ENCODE assay signal across 8 mouse cellular contexts in the genomic region with DNA sequence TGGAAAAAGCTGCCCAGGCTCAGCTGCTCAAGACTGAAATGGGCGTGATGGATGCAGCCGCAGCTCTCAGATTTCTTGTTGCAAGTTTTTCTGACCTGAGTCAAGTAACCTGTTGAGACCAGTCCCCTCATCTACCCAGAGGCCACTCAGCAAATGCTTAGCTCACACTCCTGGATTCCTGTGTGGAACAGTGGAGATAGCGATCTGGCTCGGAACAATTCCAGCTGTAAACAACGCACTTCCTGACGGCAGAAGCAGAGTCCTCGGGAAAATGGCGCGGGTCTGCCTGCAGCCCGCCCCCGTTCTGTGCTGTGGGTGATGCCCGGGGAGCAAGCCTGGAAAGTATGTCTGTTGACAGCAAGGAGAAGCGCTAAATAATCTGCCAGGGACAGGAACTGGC.
DNase-seq lines count a peak whose midpoint lies in the region; ATAC-seq and TF ChIP-seq lines count a peak whose summit lies in the region.

No protein-coding gene starts in this region.

- H3K4me1 ChIP-seq in embryonic facial prominence, embryonic 12.5 days: no peaks in the 10 kb centered on the region
- peaks cover 15 to 24% of the 10 kb centered on the region in 2 experiments for H3K4me1 ChIP-seq in heart, embryonic 14.5 days (ENCODE audit: control insufficient read depth in 2 of 2, insufficient read depth in 2 of 2, low read length in 2 of 2)
- H3K4me1 ChIP-seq in kidney, postnatal 0 days (replicated peaks; ENCODE audit: insufficient read depth, low read length): peaks cover 15% of the 10 kb centered on the region; the same call in 1 of the 2 replicates

- 14% methylated on average over 13 of the region's 13 CpGs for WGBS in embryonic facial prominence, embryonic 12.5 days
- WGBS in heart, embryonic 14.5 days: 7% methylated on average over 13 of the region's 13 CpGs
- WGBS in kidney, postnatal 0 days: 5% methylated on average over 13 of the region's 13 CpGs

- H3K9me3 ChIP-seq in embryonic facial prominence, embryonic 12.5 days: no peaks in the 10 kb centered on the region
- H3K9me3 ChIP-seq in heart, embryonic 14.5 days (ENCODE audit: control insufficient read depth, low read length): no peaks in the 10 kb centered on the region
- no peaks in the 10 kb centered on the region for H3K9me3 ChIP-seq in kidney, postnatal 0 days (replicated peaks; ENCODE audit: low read length)

- peak overlapping the region; percentile 46 for H3K4me2 ChIP-seq in embryonic facial prominence, embryonic 12.5 days (replicated peaks)
- peak overlapping the region; percentile 69 for H3K4me2 ChIP-seq in heart, embryonic 14.5 days (ENCODE audit: low read length)
- H3K4me2 ChIP-seq in kidney, postnatal 0 days (ENCODE audit: low read length): peak overlapping the region; percentile 52

- peak overlapping the region; percentile 22 for H3K4me3 ChIP-seq in embryonic facial prominence, embryonic 12.5 days
- H3K4me3 ChIP-seq in heart, embryonic 14.5 days (ENCODE audit: control insufficient read depth in 1 of 2, insufficient read depth in 1 of 2, low read depth in 1 of 2, low read length in 2 of 2): peak overlapping the region; percentile 34 to 45
- H3K4me3 ChIP-seq in kidney, postnatal 0 days (replicated peaks; ENCODE audit: low read depth, low read length): 0 out of 2 replicates have a peak overlapping the region, but pooled peaks have one; percentile 4

- ATAC-seq in embryonic facial prominence, embryonic 12.5 days (ENCODE audit: insufficient number of reproducible peaks, insufficient read depth, low FRiP score, low TSS enrichment): no peak
- ATAC-seq in heart, embryonic 14.5 days (ENCODE audit: insufficient number of reproducible peaks, insufficient read depth, low FRiP score, low read depth): 0 out of 2 replicates have a peak, but pooled peaks have one; percentile 45
- peak; percentile 57 for ATAC-seq in kidney, postnatal 0 days (replicated peaks; ENCODE audit: low FRiP score, low read depth)

- H3K27ac ChIP-seq in embryonic facial prominence, embryonic 12.5 days: peak overlapping the region; percentile 74
- peak overlapping the region; percentile 73 to 79 for H3K27ac ChIP-seq in heart, embryonic 14.5 days (replicated peaks in 1 of 2; ENCODE audit: control insufficient read depth in 1 of 2, insufficient read depth in 1 of 2, low read depth in 2 of 2, low read length in 2 of 2)
- peak overlapping the region; percentile 86 for H3K27ac ChIP-seq in kidney, postnatal 0 days

- no peaks in the 10 kb centered on the region for H3K36me3 ChIP-seq in embryonic facial prominence, embryonic 12.5 days
- no peaks in the 10 kb centered on the region for H3K36me3 ChIP-seq in heart, embryonic 14.5 days (ENCODE audit: control insufficient read depth, insufficient read depth, low read length)
- H3K36me3 ChIP-seq in kidney, postnatal 0 days (ENCODE audit: insufficient read depth, low read length): no peaks in the 10 kb centered on the region

- no peaks in the 10 kb centered on the region for H3K27me3 ChIP-seq in embryonic facial prominence, embryonic 12.5 days
- no peaks in the 10 kb centered on the region for H3K27me3 ChIP-seq in heart, embryonic 14.5 days (ENCODE audit: control insufficient read depth, insufficient read depth, low read length)
- no peaks in the 10 kb centered on the region for H3K27me3 ChIP-seq in kidney, postnatal 0 days (ENCODE audit: insufficient read depth, low read length)

- TF ChIP-seq CTCF in kidney, postnatal 0 days (IDR thresholded peaks at IDR 0.05; ENCODE audit: low read depth): no peak

- peak; percentile 68 for DNase-seq in MN1 (ENCODE audit: low spot score)
- DNase-seq in kidney, postnatal 0 days (ENCODE audit: low spot score): peak; percentile 80
- DNase-seq in lung, postnatal 4 days: peak; percentile 87 to 90
- peak; percentile 49 for DNase-seq in urinary bladder, postnatal 25 days (ENCODE audit: low spot score)
- no peak for DNase-seq in left cerebral cortex, adult 11 months (ENCODE audit: low spot score)
- DNase-seq in natural killer cell, adult 2 months (ENCODE audit: low spot score in 2 of 2): no peak

- peak overlapping the region; percentile 24; the same call in 1 of the 2 replicates for H3K9ac ChIP-seq in embryonic facial prominence, embryonic 12.5 days
- peak overlapping the region; percentile 65 for H3K9ac ChIP-seq in heart, embryonic 14.5 days (ENCODE audit: low read length)
- peak overlapping the region; percentile 41; the same call in 1 of the 2 replicates for H3K9ac ChIP-seq in kidney, postnatal 0 days (ENCODE audit: low read depth, low read length)

Comparison
In these comparisons a context has a peak if more than half of its experiments do, and no peak if none do; other contexts are left out.
1. DNase-seq: peak in MN1 (single experiment), kidney, postnatal 0 days (single experiment), lung, postnatal 4 days (2 of 2) and urinary bladder, postnatal 25 days (single experiment); none in left cerebral cortex, adult 11 months (single experiment) and natural killer cell, adult 2 months (0 of 2).
2. Peak in every context shown above with its lines, with median percentiles within 50 percentile points of each other: H3K27ac ChIP-seq, H3K4me2 ChIP-seq, H3K4me3 ChIP-seq and H3K9ac ChIP-seq.